Mouse (Mus musculus) embryonic facial prominence, embryonic 15.5 days (tissue): ENCODE data around the gene Npsr1. TPM values are rescaled to one million over a fixed set of nuclear protein-coding genes. Genes with fewer than 3 reads are reported as not detected.

ENCODE experiments used
- ATAC-seq: fragments of 200-750 bp; cut with Nextera tagmentation; 2 replicates; pipeline ENCODE4 v1.8.0; 2017; ENCODE audit warnings: low read depth, moderate TSS enrichment; ENCODE audit not compliant: insufficient number of reproducible peaks, low FRiP score, low TSS enrichment
- H3K27ac ChIP-seq: fragments of 300-500 bp; sonication (generic); replicated peaks from 2 replicates; pipeline ENCODE4 v1.5.1; 2015; ENCODE audit warnings: mild to moderate bottlenecking, inconsistent platforms
- H3K27me3 ChIP-seq: fragments of 300-500 bp; sonication (generic); 2 replicates; pipeline ENCODE4 v1.6.1; 2015; ENCODE audit warnings: inconsistent platforms
- H3K36me3 ChIP-seq: fragments of 300-500 bp; sonication (generic); 2 replicates; pipeline ENCODE4 v1.6.1; 2015; ENCODE audit warnings: mild to moderate bottlenecking, inconsistent platforms
- H3K4me1 ChIP-seq: fragments of 300-500 bp; sonication (generic); 2 replicates; pipeline ENCODE4 v1.6.1; 2015; ENCODE audit warnings: inconsistent platforms
- H3K4me2 ChIP-seq: fragments of 300-500 bp; sonication (generic); replicated peaks from 2 replicates; pipeline ENCODE4 v1.6.1; 2015; ENCODE audit warnings: mild to moderate bottlenecking, inconsistent platforms
- H3K4me3 ChIP-seq: fragments of 300-500 bp; sonication (generic); replicated peaks from 2 replicates; pipeline ENCODE4 v1.5.1; 2015; ENCODE audit warnings: mild to moderate bottlenecking, inconsistent platforms
- H3K9ac ChIP-seq: fragments of 300-500 bp; sonication (generic); 2 replicates; pipeline ENCODE4 v1.6.1; 2015; ENCODE audit warnings: inconsistent platforms
- H3K9me3 ChIP-seq: fragments of 300-500 bp; sonication (generic); replicated peaks from 2 replicates; pipeline ENCODE4 v1.6.1; 2016; ENCODE audit warnings: inconsistent platforms
- whole genome bisulfite sequencing: fragments of 180-500 bp; shearing (Covaris S2); methylation state at CpG from one replicate; pipeline ENCODE4 v1.1.7; 2015; 5-methylcytosine and 5-hydroxymethylcytosine counted together
- polyA plus RNA-seq: library from polyadenylated mRNA; unstranded; fragments of >200 nt; fragmentation: Nextera tagmentation; extraction: Ambion mirVana; gene quantifications from 2 replicates; pipeline ENCODE4 v1.2.1, GENCODE M21; 2015

The Npsr1 gene
- not detected in 2 replicates for polyA plus RNA-seq

GRCm38 (mm10) chr9:24097696-24098095, at the start of gene Npsr1:
Gene Npsr1, plus strand, starts transcription at chr9:24097996.
- Histone ChIP-seq H3K36me3 (no peaks in the 10 kb centered on the region), H3K27ac (no peak within 1 kb of the TSS), H3K4me2 (no peak within 1 kb of the TSS), H3K9me3 (no peaks in the 10 kb centered on the region), H3K4me1 (no peaks in the 10 kb centered on the region), H3K9ac (no peak within 1 kb of the TSS), H3K4me3 (no peak within 1 kb of the TSS), H3K27me3 (0 out of 2 replicates have a peak, but pooled peaks cover 3% of the 10 kb centered on the region)
- WGBS, result 55% methylated on average over 7 of the region's 7 CpGs
- no peak for ATAC-seq

- Histone ChIP-seq H3K27ac (no peak overlapping the region), H3K27me3 (no peaks in the 10 kb centered on the region), H3K9ac (no peak overlapping the region), H3K4me3 (no peak overlapping the region), H3K9me3 (no peaks in the 10 kb centered on the region), H3K4me2 (no peak overlapping the region), H3K36me3 (no peaks in the 10 kb centered on the region), H3K4me1 (no peaks in the 10 kb centered on the region)
- no peak for ATAC-seq
These were observed 46.3 kb upstream of the Npsr1 start for GRCm38 (mm10) chr9:24051538-24051937.

GRCm38 (mm10) chr9:24063251-24063650, 34.5 kb upstream of the Npsr1 start:
- H3K4me3 ChIP-seq, result no peak overlapping the region

GRCm38 (mm10) chr9:24071664-24072063, 26.1 kb upstream of the Npsr1 start:
- no peak for ATAC-seq

More at GRCm38 (mm10) chr9:24063251-24063650, 34.5 kb upstream of the Npsr1 start:
- H3K27me3 ChIP-seq, result no peaks in the 10 kb centered on the region; the same call in 1 of the 2 replicates
- no peak overlapping the region for H3K4me2 ChIP-seq
- H3K36me3 ChIP-seq, result no peaks in the 10 kb centered on the region
- H3K27ac ChIP-seq, result no peak overlapping the region
- H3K9ac ChIP-seq, result no peak overlapping the region
- H3K9me3 ChIP-seq, result no peaks in the 10 kb centered on the region
- no peaks in the 10 kb centered on the region for H3K4me1 ChIP-seq
- ATAC-seq, result no peak

GRCm38 (mm10) chr9:24077596-24077995, 20.2 kb upstream of the Npsr1 start:
- no peaks in the 10 kb centered on the region for H3K9me3 ChIP-seq
- H3K36me3 ChIP-seq, result no peaks in the 10 kb centered on the region
- no peak overlapping the region for H3K9ac ChIP-seq
- no peak overlapping the region for H3K4me3 ChIP-seq
- no peaks in the 10 kb centered on the region for H3K4me1 ChIP-seq
- H3K27ac ChIP-seq, result no peak overlapping the region
- H3K4me2 ChIP-seq, result no peak overlapping the region
- no peaks in the 10 kb centered on the region for H3K27me3 ChIP-seq
- no peak for ATAC-seq

More at GRCm38 (mm10) chr9:24071664-24072063, 26.1 kb upstream of the Npsr1 start:
- Histone ChIP-seq H3K36me3 (no peaks in the 10 kb centered on the region), H3K27ac (no peak overlapping the region), H3K4me3 (no peak overlapping the region), H3K9me3 (no peaks in the 10 kb centered on the region), H3K4me1 (no peaks in the 10 kb centered on the region), H3K27me3 (no peaks in the 10 kb centered on the region), H3K4me2 (no peak overlapping the region), H3K9ac (no peak overlapping the region)
- WGBS, result 42% methylated on average over 1 of the region's 1 CpGs

- Histone ChIP-seq H3K27me3 (no peaks in the 10 kb centered on the region), H3K9me3 (no peaks in the 10 kb centered on the region), H3K27ac (no peak overlapping the region), H3K36me3 (no peaks in the 10 kb centered on the region), H3K4me1 (no peaks in the 10 kb centered on the region), H3K9ac (no peak overlapping the region), H3K4me3 (no peak overlapping the region), H3K4me2 (no peak overlapping the region)
- ATAC-seq, result no peak
These were observed 5.9 kb upstream of the Npsr1 start for GRCm38 (mm10) chr9:24091875-24092274.

GRCm38 (mm10) chr9:24098526-24098925, 730 bp downstream of the Npsr1 start:
- 50% methylated on average over 2 of the region's 2 CpGs for WGBS
- no peak overlapping the region for H3K27ac ChIP-seq
- H3K9me3 ChIP-seq, result no peaks in the 10 kb centered on the region
- 0 out of 2 replicates have a peak, but pooled peaks cover 3% of the 10 kb centered on the region for H3K27me3 ChIP-seq
- no peaks in the 10 kb centered on the region for H3K4me1 ChIP-seq
- no peaks in the 10 kb centered on the region for H3K36me3 ChIP-seq
- H3K9ac ChIP-seq, result no peak overlapping the region
- ATAC-seq, result no peak
- H3K4me3 ChIP-seq, result no peak overlapping the region
- no peak overlapping the region for H3K4me2 ChIP-seq

- 77% methylated on average over 4 of the region's 4 CpGs for WGBS
- no peak overlapping the region for H3K4me2 ChIP-seq
- H3K9me3 ChIP-seq, result no peaks in the 10 kb centered on the region
- no peak overlapping the region for H3K27ac ChIP-seq
- H3K4me3 ChIP-seq, result no peak overlapping the region
- no peak for ATAC-seq
- H3K4me1 ChIP-seq, result no peaks in the 10 kb centered on the region
- 0 out of 2 replicates have a peak, but pooled peaks cover 3% of the 10 kb centered on the region for H3K27me3 ChIP-seq
- H3K36me3 ChIP-seq, result no peaks in the 10 kb centered on the region
- H3K9ac ChIP-seq, result no peak overlapping the region
These were observed 1.8 kb downstream of the Npsr1 start for GRCm38 (mm10) chr9:24099631-24100030.

GRCm38 (mm10) chr9:24119423-24119822, 21.6 kb downstream of the Npsr1 start:
- Histone ChIP-seq H3K9ac (no peak overlapping the region), H3K4me2 (no peak overlapping the region), H3K4me3 (no peak overlapping the region), H3K27ac (no peak overlapping the region), H3K36me3 (no peaks in the 10 kb centered on the region), H3K27me3 (no peaks in the 10 kb centered on the region), H3K4me1 (no peaks in the 10 kb centered on the region), H3K9me3 (no peaks in the 10 kb centered on the region)
- no peak for ATAC-seq
- WGBS, result 42% methylated on average over 4 of the region's 4 CpGs

GRCm38 (mm10) chr9:24133142-24133541, 35.3 kb downstream of the Npsr1 start:
- no peaks in the 10 kb centered on the region for H3K27me3 ChIP-seq
- H3K9ac ChIP-seq, result no peak overlapping the region
- H3K4me2 ChIP-seq, result no peak overlapping the region
- WGBS, result 89% methylated on average over 1 of the region's 1 CpGs
- no peak overlapping the region for H3K4me3 ChIP-seq
- no peaks in the 10 kb centered on the region for H3K9me3 ChIP-seq
- H3K4me1 ChIP-seq, result no peaks in the 10 kb centered on the region
- H3K27ac ChIP-seq, result no peak overlapping the region
- no peaks in the 10 kb centered on the region for H3K36me3 ChIP-seq
- ATAC-seq, result no peak

- Histone ChIP-seq H3K36me3 (no peaks in the 10 kb centered on the region), H3K4me1 (no peaks in the 10 kb centered on the region), H3K4me3 (no peak overlapping the region), H3K4me2 (no peak overlapping the region), H3K9me3 (no peaks in the 10 kb centered on the region), H3K27me3 (no peaks in the 10 kb centered on the region), H3K9ac (no peak overlapping the region), H3K27ac (no peak overlapping the region)
- no peak for ATAC-seq
These were observed 38.6 kb downstream of the Npsr1 start for GRCm38 (mm10) chr9:24136354-24136753.

GRCm38 (mm10) chr9:24144341-24144740, 46.5 kb downstream of the Npsr1 start:
- no peak for ATAC-seq
- no peak overlapping the region for H3K27ac ChIP-seq
- no peaks in the 10 kb centered on the region for H3K9me3 ChIP-seq
- WGBS, result 77% methylated on average over 2 of the region's 2 CpGs
- no peak overlapping the region for H3K9ac ChIP-seq
- no peaks in the 10 kb centered on the region for H3K36me3 ChIP-seq
- no peak overlapping the region for H3K4me3 ChIP-seq
- no peak overlapping the region for H3K4me2 ChIP-seq
- H3K4me1 ChIP-seq, result no peaks in the 10 kb centered on the region
- no peaks in the 10 kb centered on the region for H3K27me3 ChIP-seq
